Mouse (Mus musculus) right cerebral cortex, postnatal 4 days (tissue): ENCODE results near the gene Lars2.

Experiments used
- DNase-seq: peaks from one replicate; pipeline ENCODE4 v3.0.0-alpha.2; 2022

Gene Lars2

GRCm38 (mm10) chr9:123394856-123395255 is 28.1 kb downstream of the Lars2 start:
- no peak for DNase-seq

- peak; percentile 32 for DNase-seq
These were observed 31.0 kb downstream of the Lars2 start for GRCm38 (mm10) chr9:123397701-123398100.

DNA sequence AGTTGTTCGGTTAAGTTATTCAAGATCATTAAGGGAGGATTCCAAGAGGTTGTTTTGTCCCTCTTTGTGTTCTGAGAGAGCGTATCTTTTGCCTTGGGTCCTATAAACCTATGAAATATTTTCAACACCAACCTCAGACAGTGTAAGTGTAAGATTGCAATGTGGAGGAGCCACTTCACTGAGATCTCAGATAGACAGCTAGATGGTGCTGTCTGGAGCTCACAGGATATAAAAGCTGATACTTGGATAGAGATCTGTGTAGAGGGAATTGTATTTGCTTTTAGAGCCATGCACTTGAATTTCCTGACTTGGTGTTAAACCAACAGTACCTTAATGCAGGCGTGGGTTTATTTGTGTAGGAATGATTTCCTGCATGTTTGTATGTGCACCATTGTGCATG is 35.5 kb downstream of the Lars2 start:
- no peak for DNase-seq

- DNase-seq: no peak
These were observed 36.3 kb downstream of the Lars2 start for GRCm38 (mm10) chr9:123403031-123403430.

DNA sequence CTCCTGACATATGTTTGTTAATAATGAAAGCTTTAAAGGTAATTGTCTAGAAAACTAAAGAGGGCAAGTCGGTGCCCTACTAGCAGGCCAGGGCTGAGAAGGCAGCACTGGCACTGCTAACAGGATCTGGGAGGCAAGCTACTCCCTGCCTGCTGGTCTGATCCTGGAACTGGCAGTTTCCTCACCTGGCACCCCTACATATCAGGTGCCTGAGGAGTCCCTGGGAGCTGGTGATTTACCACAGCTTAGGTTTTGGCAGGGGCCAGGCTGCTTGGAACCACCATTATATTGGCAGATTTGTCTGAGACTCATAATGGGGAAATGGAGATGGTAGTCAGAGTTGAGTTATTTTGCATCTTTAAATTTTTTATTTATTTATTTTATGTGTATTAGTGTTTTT is 38.5 kb downstream of the Lars2 start:
- DNase-seq: no peak

DNA sequence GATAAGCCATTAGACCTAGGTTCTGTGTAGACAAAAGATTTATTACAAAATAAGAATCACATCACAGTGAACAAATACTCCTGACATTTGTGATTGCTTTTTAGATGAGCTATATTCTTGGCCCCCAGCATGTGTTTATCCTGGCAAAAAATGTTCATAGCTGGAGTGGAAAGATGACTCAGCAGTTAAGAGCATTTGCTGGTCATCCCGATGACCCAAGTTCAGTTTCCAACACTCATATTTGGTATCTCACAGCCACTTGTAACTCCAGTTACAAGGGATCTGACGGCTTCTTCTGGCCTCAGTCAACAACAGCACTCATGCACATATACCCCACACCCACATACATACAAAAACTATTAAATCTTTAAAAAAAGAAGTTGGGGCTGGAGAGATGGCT is 42.0 kb downstream of the Lars2 start:
- no peak for DNase-seq

DNA sequence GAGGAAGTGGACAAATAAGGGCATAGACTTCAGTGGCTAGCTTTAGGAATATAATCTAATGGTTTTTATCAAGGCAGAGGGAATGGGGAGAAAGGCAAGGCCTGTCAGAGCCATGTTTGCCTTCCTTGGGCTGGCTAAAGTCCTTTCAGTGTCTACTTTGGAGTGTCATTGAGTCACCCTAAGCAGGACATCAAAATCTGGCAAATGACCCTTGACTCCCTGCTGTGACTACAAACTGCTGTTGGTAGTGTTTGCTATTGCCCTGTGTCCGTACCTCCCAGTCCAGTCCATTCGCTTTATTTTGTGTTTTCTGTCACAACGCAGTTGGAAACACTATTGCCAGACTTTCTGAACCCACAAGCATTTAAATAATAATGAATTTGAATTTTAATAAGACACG is 63.1 kb downstream of the Lars2 start:
- no peak for DNase-seq

GRCm38 (mm10) chr9:123430973-123431372 is 64.2 kb downstream of the Lars2 start:
- DNase-seq: no peak

DNA sequence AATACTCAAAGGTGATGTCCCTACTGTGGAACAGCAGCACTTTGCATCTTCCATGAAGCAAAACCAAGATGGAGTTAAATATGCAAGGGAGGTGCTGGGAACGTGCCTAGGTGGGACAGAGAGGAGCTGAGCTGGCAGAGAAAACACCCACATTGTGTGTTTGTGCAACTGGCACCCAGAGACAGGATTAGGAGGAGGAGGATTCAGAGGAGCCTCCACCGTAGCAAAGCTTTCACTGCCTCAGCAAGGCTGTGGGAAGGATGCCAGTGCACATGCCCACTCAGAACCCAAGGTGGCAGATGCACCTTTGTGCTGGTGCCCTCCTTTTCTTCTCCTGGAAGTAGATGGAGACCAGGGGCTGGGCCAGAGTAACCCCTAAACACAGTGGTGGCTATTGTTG is 71.5 kb downstream of the Lars2 start:
- no peak for DNase-seq

DNA sequence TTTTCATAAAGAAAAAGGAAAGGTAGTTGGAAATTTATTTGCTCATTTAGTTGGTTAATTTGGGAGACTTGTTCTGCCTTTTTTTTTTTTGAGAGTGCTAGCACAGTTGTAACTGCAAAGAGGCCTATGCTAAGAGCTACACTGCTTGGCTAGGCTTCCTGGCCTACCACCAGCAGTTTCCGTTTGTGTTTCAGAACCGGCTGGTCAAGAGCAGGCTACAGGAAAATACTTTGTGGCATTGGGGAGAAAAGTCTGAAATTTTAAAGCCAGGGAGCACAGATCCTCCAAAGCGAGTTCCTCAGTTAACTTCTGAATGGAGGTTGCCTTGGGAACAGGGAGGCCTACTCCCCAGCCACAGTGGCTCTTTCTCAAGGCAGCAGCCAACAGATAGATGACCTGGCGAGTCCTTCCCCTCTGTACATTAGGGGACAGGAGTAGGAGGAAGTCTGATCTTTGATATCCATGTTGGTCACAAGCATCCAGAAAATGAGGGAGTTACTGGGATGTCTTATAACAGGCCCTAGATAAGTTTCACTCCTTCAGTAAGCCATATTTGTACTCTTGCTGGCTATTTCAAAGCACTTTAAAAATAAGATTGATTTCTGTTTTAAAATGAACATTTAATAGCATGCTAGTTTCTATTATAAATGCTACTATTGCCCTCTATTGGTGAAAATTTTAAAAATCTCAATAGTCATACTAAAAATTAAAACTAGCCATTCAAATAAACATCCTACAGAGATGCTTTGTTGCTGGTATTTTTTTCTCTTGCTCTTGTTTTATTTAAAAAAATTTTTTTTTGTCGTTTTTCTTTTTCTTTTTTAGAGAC is 73.7 kb downstream of the Lars2 start:
- DNase-seq: peak; percentile 13

DNA sequence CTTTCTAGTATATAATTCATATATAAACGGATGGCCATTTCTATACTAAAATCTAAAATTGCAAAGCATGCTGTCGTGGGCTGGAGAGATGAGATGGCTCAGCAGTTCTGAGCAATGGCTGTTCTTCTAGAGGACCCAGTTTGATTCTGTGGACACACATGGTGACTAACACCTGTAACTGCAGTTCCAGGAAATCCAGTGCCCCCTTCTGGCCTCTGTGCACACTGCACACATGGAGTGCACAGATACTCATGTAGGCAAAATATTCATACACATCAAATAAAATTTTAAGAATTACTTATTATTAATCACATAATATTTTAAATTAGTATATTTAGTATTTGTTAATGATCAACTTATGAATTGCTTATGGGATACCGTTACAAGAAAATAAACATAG is 80.4 kb downstream of the Lars2 start:
- DNase-seq: peak; percentile 36

- no peak for DNase-seq
These were observed 81.9 kb downstream of the Lars2 start for GRCm38 (mm10) chr9:123448594-123448993.

DNA sequence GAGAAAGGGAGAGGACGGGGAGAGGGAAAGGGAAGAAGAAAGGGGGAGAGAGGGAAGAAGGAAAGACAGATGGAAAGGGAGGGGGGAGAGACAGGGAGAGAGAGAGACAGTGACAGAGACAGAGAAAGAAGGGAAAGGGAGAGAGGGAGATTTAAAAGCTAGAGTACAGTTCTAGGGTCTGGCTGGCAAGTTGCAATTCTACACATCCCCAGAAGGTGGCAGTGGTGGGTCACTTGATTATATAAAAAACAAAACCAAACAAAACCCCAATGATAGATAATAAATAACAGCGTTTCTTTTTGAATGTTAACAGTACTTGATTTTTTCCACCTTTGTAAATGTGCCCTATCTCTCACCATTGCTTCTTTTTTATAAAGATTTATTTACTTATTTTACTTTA is 83.4 kb downstream of the Lars2 start:
- peak; percentile 72 for DNase-seq

DNA sequence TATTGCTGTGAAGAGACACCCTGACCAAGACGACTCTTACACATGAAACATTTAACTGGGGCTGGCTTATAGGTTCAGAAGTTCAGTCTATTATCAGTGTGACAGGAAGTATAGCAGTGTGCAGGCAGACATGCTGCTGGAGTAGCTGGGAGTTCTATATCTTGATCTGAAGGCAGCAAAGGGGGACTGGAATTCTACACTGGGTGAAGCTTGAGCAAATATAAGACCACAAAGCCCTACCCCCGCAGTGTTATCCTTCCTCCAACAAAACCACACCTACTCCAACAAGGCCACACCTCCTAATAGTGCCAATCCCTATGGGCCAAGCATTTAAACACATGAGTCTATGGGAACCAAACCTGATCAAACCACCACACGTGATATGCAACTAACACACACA is 85.0 kb downstream of the Lars2 start:
- DNase-seq: no peak

DNA sequence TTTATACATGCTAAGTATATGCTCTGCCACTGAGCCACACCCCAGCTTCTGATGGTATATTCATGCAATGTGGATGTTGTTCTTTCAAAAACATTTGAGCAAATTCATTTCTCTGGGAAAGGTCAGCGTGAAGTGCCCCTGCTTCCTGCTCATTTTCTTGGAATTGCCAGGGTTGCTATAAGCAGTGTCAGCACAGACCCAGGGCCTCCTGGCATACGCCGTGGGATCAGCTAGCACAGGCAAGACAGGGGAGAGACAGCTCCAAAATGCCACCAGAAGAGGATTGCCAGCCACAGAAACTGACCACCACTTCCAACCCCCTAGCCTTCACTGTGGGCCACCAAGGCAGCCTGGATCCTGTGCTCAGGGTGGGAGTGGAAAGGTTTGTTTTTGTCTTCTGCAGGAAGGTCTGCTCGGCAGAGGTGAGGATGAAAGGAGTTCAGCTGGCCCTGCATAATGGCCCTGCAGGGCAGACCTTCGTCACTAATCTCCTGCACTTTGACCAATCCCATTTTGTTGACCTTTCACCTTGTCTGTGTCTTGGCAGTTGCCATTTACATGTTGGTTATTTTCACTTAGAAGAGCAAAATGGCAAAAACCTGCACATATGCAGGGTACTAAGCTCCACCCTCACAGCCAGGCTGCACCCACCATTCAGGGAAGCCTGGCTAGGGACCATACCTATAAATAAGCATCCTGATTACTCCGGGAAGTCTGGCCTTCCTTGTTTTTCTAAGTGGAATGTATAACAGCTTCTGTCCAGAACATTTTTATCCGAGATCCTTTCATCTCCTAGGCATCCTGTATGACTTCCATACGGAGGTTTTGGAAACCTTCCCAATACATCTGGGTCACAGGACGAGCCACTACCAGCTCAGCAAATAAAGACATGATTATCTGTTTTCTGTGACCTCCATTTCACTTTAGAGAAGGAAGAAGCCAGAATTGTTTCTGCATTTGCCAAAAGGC is 90.2 kb downstream of the Lars2 start:
- DNase-seq: no peak

GRCm38 (mm10) chr9:123457603-123458002 is 90.9 kb downstream of the Lars2 start:
- no peak for DNase-seq

DNA sequence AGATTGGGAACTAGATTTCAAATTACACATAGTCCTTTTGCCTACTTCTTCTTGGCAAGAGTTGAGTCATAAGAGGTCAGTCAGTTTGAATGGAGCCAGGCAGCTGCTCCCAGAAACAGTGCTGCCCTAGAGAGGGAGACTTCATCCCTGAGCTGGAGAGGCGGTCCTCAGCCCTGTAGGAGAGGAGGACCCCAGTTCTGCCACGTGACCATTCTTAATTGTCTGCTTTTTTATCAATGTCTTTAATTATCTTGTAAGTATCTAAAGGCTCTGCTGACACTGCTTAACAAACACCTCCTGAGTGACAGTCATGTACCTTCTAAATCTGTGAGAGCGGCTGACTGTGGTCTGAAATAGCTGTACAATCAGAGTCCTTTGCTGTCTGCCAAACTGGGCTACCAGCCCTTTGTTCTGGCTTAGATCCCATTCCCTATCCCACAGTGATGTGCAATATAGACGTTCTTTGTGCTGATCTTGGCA is 100.5 kb downstream of the Lars2 start:
- peak; percentile 16 for DNase-seq

- DNase-seq: no peak
These were observed 101.8 kb downstream of the Lars2 start for GRCm38 (mm10) chr9:123468406-123469085.

DNA sequence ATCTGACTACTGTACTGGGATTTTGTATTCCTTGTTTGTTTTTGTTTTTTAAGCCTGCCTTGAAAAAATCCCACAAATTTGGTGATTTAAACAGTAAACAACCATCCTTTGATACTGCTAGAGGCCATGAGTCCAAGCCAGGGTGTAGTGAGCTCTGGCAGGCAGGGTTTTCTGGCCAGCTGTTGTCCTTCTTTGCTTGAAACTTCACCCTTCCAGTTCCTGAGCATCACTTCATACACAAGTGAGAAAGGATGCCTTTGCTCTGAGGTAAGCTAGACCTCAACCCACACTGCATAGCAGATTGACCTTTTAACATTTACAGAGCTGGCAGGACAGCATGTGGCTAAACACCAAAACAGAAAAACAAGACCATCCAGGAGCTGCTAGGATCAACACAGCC is 102.4 kb downstream of the Lars2 start:
- no peak for DNase-seq

GRCm38 (mm10) chr9:123473377-123473776 is 106.7 kb downstream of the Lars2 start:
- no peak for DNase-seq

- DNase-seq: no peak
These were observed 108.8 kb downstream of the Lars2 start for GRCm38 (mm10) chr9:123475569-123475968.

DNA sequence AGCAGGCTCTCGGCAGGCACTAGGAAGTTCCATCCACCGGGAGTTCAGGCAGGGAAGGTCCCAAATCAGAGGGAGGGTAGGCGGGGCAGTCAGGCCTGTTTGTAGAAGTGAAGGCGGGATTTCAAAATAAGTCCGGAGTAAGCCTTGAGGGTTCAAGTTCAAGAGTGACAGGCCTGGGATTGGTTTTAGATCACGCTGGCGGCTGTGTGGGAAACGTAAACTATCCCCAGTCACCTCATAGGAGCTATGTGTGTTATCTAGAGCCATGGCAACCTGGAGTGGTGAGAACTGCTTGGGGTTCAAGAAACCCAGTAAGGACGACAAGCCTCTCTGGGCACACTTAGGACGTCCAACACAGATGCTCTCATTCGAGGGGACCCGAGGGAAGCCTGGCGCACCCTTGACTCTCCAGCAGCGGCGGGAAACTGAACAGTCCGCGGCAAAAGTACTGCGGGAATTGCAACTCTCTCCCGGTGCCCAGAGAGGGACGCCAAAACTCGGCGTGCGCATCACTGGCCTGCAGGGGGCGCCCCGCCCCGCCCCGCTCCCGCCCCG is 111.4 kb downstream of the Lars2 start:
- DNase-seq: no peak
